Mouse (Mus musculus) forebrain, embryonic 10.5 days (tissue): Measurements from ENCODE around the gene Gsta4. TPM values are rescaled to one million over a fixed set of nuclear protein-coding genes. Genes with fewer than 3 reads are reported as not detected.
"Not testable (repeated sequence)": the region's sequence is repeated elsewhere in the genome, so short reads cannot be mapped to it uniquely, and the experiment has no call there.

Experiments used
- DNase-seq: peaks from one replicate; pipeline ENCODE4 v3.0.0-alpha.2; 2017; ENCODE audit warnings: low spot score; ENCODE audit errors: extremely low spot score
- H3K27ac ChIP-seq: fragments of 300-500 bp; sonication (generic); 2 replicates; pipeline ENCODE4 v1.5.1; 2016; ENCODE audit warnings: mild to moderate bottlenecking
- H3K27me3 ChIP-seq: fragments of 300-500 bp; sonication (generic); 2 replicates; pipeline ENCODE4 v1.6.1; 2016; ENCODE audit warnings: mild to moderate bottlenecking; ENCODE audit not compliant: poor library complexity, severe bottlenecking
- H3K36me3 ChIP-seq: fragments of 300-500 bp; sonication (generic); replicated peaks from 2 replicates; pipeline ENCODE4 v1.6.1; 2016; ENCODE audit warnings: mild to moderate bottlenecking, moderate library complexity
- H3K4me1 ChIP-seq: fragments of 300-500 bp; sonication (generic); 2 replicates; pipeline ENCODE4 v1.6.1; 2016
- H3K4me3 ChIP-seq: fragments of 300-500 bp; sonication (generic); 2 replicates; pipeline ENCODE4 v1.5.1; 2016; ENCODE audit warnings: mild to moderate bottlenecking, moderate library complexity
- H3K9me3 ChIP-seq: fragments of 300-500 bp; sonication (generic); 2 replicates; pipeline ENCODE4 v1.6.1; 2016; ENCODE audit warnings: mild to moderate bottlenecking, moderate library complexity
- WGBS: fragments of 180-500 bp; shearing (Covaris S2); methylation state at CpG from one replicate; pipeline ENCODE4 v1.1.7; 2016; 5-methylcytosine and 5-hydroxymethylcytosine counted together
- polyA plus RNA-seq: library from polyadenylated mRNA; unstranded; fragments of >200 nt; fragmentation: Nextera tagmentation; extraction: Ambion mirVana; gene quantifications from 2 replicates; pipeline ENCODE4 v1.2.1, GENCODE M21; 2016

Gsta4 gene
- polyA plus RNA-seq, 1 experiment from 2014 or later, result 103 TPM

GRCm38 (mm10) chr9:78222616-78223015, 40.0 kb downstream of the Gsta4 start:
- H3K4me1 ChIP-seq, result peaks cover 9% of the 10 kb centered on the region; the same call in 1 of the 2 replicates
- H3K27ac ChIP-seq, result no peak overlapping the region
- H3K4me3 ChIP-seq, result no peak overlapping the region
- WGBS, result 83% methylated on average over 8 of the region's 8 CpGs
- H3K9me3 ChIP-seq, result no peaks in the 10 kb centered on the region
- H3K27me3 ChIP-seq, result no peaks in the 10 kb centered on the region
- no peaks in the 10 kb centered on the region for H3K36me3 ChIP-seq
- no peak for DNase-seq

GRCm38 (mm10) chr9:78223221-78223902, 40.8 kb downstream of the Gsta4 start:
- peaks cover 9% of the 10 kb centered on the region; the same call in 1 of the 2 replicates for H3K4me1 ChIP-seq
- no peak for DNase-seq
- H3K27ac ChIP-seq, result no peak overlapping the region
- no peaks in the 10 kb centered on the region for H3K9me3 ChIP-seq
- no peaks in the 10 kb centered on the region for H3K27me3 ChIP-seq
- H3K4me3 ChIP-seq, result no peak overlapping the region
- WGBS, result 73% methylated on average over 10 of the region's 10 CpGs
- no peaks in the 10 kb centered on the region for H3K36me3 ChIP-seq

GRCm38 (mm10) chr9:78224418-78224817, 41.8 kb downstream of the Gsta4 start:
- Histone ChIP-seq H3K27ac (no peak overlapping the region), H3K4me3 (no peak overlapping the region), H3K27me3 (no peaks in the 10 kb centered on the region), H3K36me3 (no peaks in the 10 kb centered on the region), H3K4me1 (peaks cover 9% of the 10 kb centered on the region; the same call in 1 of the 2 replicates), H3K9me3 (no peaks in the 10 kb centered on the region)
- WGBS, result 97% methylated on average over 2 of the region's 2 CpGs
- DNase-seq, result no peak

GRCm38 (mm10) chr9:78225304-78225703, 42.7 kb downstream of the Gsta4 start:
- no peaks in the 10 kb centered on the region for H3K36me3 ChIP-seq
- WGBS, result 90% methylated on average over 11 of the region's 11 CpGs
- H3K4me1 ChIP-seq, result peaks cover 9% of the 10 kb centered on the region; the same call in 1 of the 2 replicates
- H3K4me3 ChIP-seq, result no peak overlapping the region
- H3K27ac ChIP-seq, result no peak overlapping the region
- H3K9me3 ChIP-seq, result no peaks in the 10 kb centered on the region
- no peaks in the 10 kb centered on the region for H3K27me3 ChIP-seq
- DNase-seq, result no peak

- peaks cover 6% of the 10 kb centered on the region; the same call in 1 of the 2 replicates for H3K4me1 ChIP-seq
- 97% methylated on average over 2 of the region's 2 CpGs for WGBS
- H3K9me3 ChIP-seq, result no peaks in the 10 kb centered on the region
- H3K36me3 ChIP-seq, result no peaks in the 10 kb centered on the region
- H3K27ac ChIP-seq, result no peak overlapping the region
- H3K27me3 ChIP-seq, result no peaks in the 10 kb centered on the region
- no peak overlapping the region for H3K4me3 ChIP-seq
- no peak for DNase-seq
Observed at GRCm38 (mm10) chr9:78228122-78228521, 45.5 kb downstream of the Gsta4 start.

- H3K27me3 ChIP-seq, H3K36me3 ChIP-seq, H3K4me3 ChIP-seq, H3K9me3 ChIP-seq, DNase-seq, H3K4me1 ChIP-seq, H3K27ac ChIP-seq: not testable (repeated sequence)
- WGBS, result 79% methylated on average over 3 of the region's 3 CpGs
Observed at GRCm38 (mm10) chr9:78229658-78230057, 47.1 kb downstream of the Gsta4 start.

- not testable (repeated sequence) for DNase-seq, H3K4me3 ChIP-seq, H3K36me3 ChIP-seq, H3K9me3 ChIP-seq, H3K27ac ChIP-seq, H3K4me1 ChIP-seq, H3K27me3 ChIP-seq
- WGBS, result 87% methylated on average over 3 of the region's 3 CpGs
Observed at GRCm38 (mm10) chr9:78230461-78230860, 47.9 kb downstream of the Gsta4 start, which contains the start of gene Gsta1. Gene Gsta1 (plus strand): TSS chr9:78230656.

- not testable (repeated sequence) for H3K27me3 ChIP-seq, H3K9me3 ChIP-seq, H3K4me3 ChIP-seq, H3K4me1 ChIP-seq, H3K27ac ChIP-seq, DNase-seq, H3K36me3 ChIP-seq
- WGBS, result no CpG with 5 or more reads among the region's 10 CpGs
Observed at GRCm38 (mm10) chr9:78233121-78233695, 50.6 kb downstream of the Gsta4 start.

- H3K9me3 ChIP-seq, H3K27me3 ChIP-seq, H3K27ac ChIP-seq, H3K4me3 ChIP-seq, H3K4me1 ChIP-seq, H3K36me3 ChIP-seq, DNase-seq: not testable (repeated sequence)
- WGBS, result 86% methylated on average over 4 of the region's 4 CpGs
Observed at GRCm38 (mm10) chr9:78255683-78256470, 73.3 kb downstream of the Gsta4 start.

GRCm38 (mm10) chr9:78256914-78257313, 74.3 kb downstream of the Gsta4 start, which contains the start of gene Gm3776:
Gene Gm3776 (plus strand): TSS chr9:78257129.
- DNase-seq, H3K4me3 ChIP-seq, H3K27ac ChIP-seq, H3K9me3 ChIP-seq, H3K27me3 ChIP-seq, H3K4me1 ChIP-seq, H3K36me3 ChIP-seq: not testable (repeated sequence)
- WGBS, result 69% methylated on average over 2 of the region's 3 CpGs
